Mouse (Mus musculus) hindbrain, embryonic 12.5 days (tissue): Measurements from ENCODE around the gene Lrrc42. TPM values are rescaled to one million over a fixed set of nuclear protein-coding genes. Genes with fewer than 3 reads are reported as not detected.

Experiments used
- ATAC-seq: fragments of 200-750 bp; cut with Nextera tagmentation; 2 replicates; pipeline ENCODE4 v1.8.0; 2017; ENCODE audit warnings: moderate TSS enrichment; ENCODE audit not compliant: low FRiP score
- H3K27ac ChIP-seq: fragments of 300-500 bp; sonication (generic); 2 replicates; pipeline ENCODE4 v1.5.1; 2016; ENCODE audit warnings: mild to moderate bottlenecking
- H3K27me3 ChIP-seq: fragments of 300-500 bp; sonication (generic); 2 replicates; pipeline ENCODE4 v1.6.1; 2016; ENCODE audit warnings: mild to moderate bottlenecking
- H3K36me3 ChIP-seq: fragments of 300-500 bp; sonication (generic); 2 replicates; pipeline ENCODE4 v1.6.1; 2016; ENCODE audit warnings: mild to moderate bottlenecking
- H3K4me1 ChIP-seq: fragments of 300-500 bp; sonication (generic); 2 replicates; pipeline ENCODE4 v1.6.1; 2016
- H3K4me2 ChIP-seq: fragments of 300-500 bp; sonication (generic); replicated peaks from 2 replicates; pipeline ENCODE4 v1.6.1; 2016; ENCODE audit warnings: mild to moderate bottlenecking
- H3K4me3 ChIP-seq: fragments of 300-500 bp; sonication (generic); 2 replicates; pipeline ENCODE4 v1.5.1; 2016; ENCODE audit warnings: mild to moderate bottlenecking
- H3K9ac ChIP-seq: fragments of 300-500 bp; sonication (generic); 2 replicates; pipeline ENCODE4 v1.6.1; 2016; ENCODE audit warnings: mild to moderate bottlenecking, moderate library complexity
- H3K9me3 ChIP-seq: fragments of 300-500 bp; sonication (generic); replicated peaks from 2 replicates; pipeline ENCODE4 v1.6.1; 2016; ENCODE audit warnings: mild to moderate bottlenecking
- WGBS: fragments of 180-500 bp; shearing (Covaris S2); methylation state at CpG from one replicate; pipeline ENCODE4 v1.1.7; 2016; 5-methylcytosine and 5-hydroxymethylcytosine counted together
- polyA plus RNA-seq: library from polyadenylated mRNA; unstranded; fragments of >200 nt; fragmentation: Nextera tagmentation; extraction: Ambion mirVana; gene quantifications from 2 replicates; pipeline ENCODE4 v1.2.1, GENCODE M21; 2016

The Lrrc42 gene
- polyA plus RNA-seq, 1 experiment from 2014 or later: 73.5 TPM

DNA sequence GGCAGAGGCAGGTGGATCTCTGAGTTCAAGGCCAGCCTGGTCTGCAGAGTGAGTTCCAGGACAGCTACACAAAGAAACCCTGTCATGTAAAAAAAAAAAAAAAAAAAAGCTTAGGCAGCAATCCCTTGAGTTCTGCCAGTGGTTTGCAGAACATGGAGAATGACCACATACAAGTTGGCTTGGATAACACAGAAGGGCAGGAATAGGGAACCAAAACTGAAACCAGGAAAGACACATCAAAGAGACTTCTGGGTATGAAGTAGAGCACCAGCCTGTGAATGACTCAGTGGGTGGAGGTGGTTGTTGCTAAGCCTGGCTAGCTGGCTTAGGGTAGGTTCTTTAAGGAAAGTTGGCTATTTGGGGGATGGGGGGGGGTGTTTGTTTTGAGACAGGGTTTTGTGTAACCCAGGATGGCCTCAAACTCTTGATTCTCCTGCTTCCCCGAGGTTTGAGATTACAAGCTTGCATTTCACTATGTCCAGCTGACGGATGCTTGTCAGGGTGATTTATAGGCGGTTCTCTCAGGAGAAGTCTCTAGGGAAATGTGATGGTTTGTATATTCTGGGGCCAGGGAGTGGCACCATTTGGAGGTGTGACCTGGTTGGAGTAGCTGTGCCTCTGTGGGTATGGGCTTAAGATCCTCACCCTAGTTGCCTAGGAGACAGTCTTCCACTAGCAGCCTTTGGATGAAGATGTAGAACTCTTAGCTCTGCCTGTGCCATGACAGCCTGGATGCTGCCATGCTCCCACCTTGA lies 32.3 kb upstream of the Lrrc42 start:
- no peak overlapping the region for H3K4me2 ChIP-seq

DNA sequence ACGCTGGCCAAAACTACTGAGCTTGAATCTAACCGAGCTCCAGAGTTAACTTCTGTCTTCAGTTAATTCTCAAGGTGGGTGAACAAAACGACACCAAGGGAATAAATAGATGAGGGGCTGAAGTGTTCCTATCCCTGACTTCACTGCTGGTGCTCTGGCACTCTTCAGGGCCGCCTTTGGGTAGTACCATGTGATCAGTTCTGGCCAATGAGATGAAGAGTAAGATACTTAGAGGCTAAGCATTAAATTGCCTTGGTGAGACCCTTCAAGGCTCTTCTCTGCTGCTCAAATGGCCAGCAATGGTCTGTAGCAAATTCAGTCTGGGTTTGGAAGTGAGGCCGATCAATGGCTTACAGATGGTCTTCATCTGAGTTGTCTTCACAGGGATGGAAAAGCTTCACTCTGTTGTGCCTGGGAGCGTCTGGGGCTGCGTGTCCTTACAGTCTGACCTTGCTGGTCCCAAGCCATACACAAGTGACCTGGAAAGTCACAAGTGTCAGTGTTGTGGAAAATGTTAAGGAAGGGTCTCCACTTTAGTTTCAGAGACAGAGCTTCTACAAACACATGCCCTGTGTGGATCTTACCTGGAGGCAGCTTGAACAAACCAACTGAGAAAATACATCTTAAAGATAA lies 27.6 kb upstream of the Lrrc42 start:
- H3K9me3 ChIP-seq: no peaks in the 10 kb centered on the region
- H3K27me3 ChIP-seq: no peaks in the 10 kb centered on the region
- peaks cover 8% of the 10 kb centered on the region for H3K4me1 ChIP-seq
- ATAC-seq: no peak
- peaks cover 20% of the 10 kb centered on the region for H3K36me3 ChIP-seq
- H3K27ac ChIP-seq: no peak overlapping the region
- no peak overlapping the region for H3K9ac ChIP-seq
- 83% methylated on average over 7 of the region's 7 CpGs for WGBS
- H3K4me3 ChIP-seq: no peak overlapping the region
- no peak overlapping the region for H3K4me2 ChIP-seq

More for the DNA sequence above, 32.3 kb upstream of the Lrrc42 start:
- H3K9me3 ChIP-seq: no peaks in the 10 kb centered on the region
- no peak overlapping the region for H3K27ac ChIP-seq
- H3K36me3 ChIP-seq: peaks cover 12% of the 10 kb centered on the region
- no peaks in the 10 kb centered on the region for H3K4me1 ChIP-seq
- no peak for ATAC-seq
- no peak overlapping the region for H3K9ac ChIP-seq
- no peak overlapping the region for H3K4me3 ChIP-seq
- no peaks in the 10 kb centered on the region for H3K27me3 ChIP-seq
- WGBS: 74% methylated on average over 3 of the region's 3 CpGs

DNA sequence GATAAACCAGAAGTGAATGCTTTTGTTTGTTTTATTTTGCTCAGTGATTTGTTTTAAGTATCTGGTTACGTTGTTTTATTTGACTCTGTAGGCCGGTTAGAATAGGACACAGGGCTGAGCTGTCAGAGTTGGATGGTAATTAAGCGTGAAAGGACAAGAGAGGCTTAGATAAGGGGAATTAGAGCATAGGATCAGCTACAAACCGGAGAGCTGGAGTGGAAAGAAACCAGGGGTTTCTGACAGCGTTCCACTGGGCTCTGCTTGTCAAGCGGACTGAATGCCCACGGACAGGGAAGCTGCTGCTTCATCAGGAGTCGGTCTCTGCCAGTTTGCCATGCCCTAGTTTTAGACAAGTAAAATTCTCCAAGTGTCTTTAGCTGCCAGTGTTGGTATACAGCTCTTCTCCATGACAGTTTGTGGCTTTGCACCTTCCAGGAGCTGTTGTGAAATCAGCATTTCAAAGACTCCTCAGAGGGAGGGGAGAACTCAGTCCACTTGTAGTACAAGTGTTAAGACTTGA lies 24.9 kb upstream of the Lrrc42 start:
- WGBS: 11% methylated on average over 8 of the region's 8 CpGs
- H3K27ac ChIP-seq: no peak overlapping the region

DNA sequence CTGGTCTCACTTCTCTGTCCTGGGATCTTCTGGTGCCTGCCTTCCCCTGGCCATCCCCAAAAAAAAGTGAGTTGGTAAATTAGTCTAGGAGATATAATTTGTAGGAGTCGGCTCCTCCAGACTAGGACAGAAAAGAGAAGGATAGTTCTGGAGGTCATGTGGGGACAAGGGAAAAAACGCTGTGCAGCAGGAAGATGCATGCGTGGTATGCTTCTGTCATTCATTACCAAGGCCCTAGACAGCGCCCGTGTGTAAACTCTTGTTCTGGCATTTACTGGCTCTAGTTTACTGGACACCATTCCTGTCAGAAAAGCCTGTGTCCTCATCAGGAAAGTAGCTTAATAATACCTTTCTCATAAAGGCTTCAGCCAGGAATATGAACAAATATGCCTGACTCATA lies 21.2 kb upstream of the Lrrc42 start:
- H3K36me3 ChIP-seq: no peaks in the 10 kb centered on the region
- no peak overlapping the region for H3K9ac ChIP-seq
- 83% methylated on average over 5 of the region's 5 CpGs for WGBS
- ATAC-seq: no peak
- H3K4me1 ChIP-seq: peaks cover 8% of the 10 kb centered on the region
- H3K27ac ChIP-seq: no peak overlapping the region
- no peaks in the 10 kb centered on the region for H3K9me3 ChIP-seq
- no peaks in the 10 kb centered on the region for H3K27me3 ChIP-seq
- no peak overlapping the region for H3K4me3 ChIP-seq
- no peak overlapping the region for H3K4me2 ChIP-seq

More for the DNA sequence above, 24.9 kb upstream of the Lrrc42 start:
- Histone ChIP-seq H3K9ac (no peak overlapping the region), H3K9me3 (no peaks in the 10 kb centered on the region), H3K4me3 (no peak overlapping the region), H3K4me1 (peaks cover 8% of the 10 kb centered on the region), H3K4me2 (0 out of 2 replicates have a peak overlapping the region, but pooled peaks have one; percentile 8), H3K27me3 (no peaks in the 10 kb centered on the region), H3K36me3 (peaks cover 20% of the 10 kb centered on the region)
- ATAC-seq: no peak

DNA sequence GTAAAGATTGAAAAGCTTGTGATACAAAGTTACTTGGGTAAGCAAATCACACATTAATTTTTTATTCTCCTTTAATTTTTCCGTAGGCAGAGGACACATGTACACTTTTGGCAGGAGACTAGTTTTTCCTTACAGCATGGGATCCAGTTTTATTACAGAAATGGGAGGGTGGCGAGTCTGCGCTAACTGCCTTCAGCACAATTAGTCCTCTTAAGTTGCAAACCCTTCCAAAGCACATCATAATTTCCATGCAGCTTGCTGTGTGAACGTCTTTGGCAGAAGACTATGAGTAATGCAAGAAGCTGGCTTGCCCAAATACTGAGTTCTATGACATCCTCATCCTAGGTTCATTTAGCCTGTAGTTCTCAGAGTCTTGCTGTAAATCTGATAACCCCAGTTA lies 20.4 kb upstream of the Lrrc42 start:
- Histone ChIP-seq H3K27ac (no peak overlapping the region), H3K4me1 (peaks cover 6% of the 10 kb centered on the region), H3K27me3 (no peaks in the 10 kb centered on the region), H3K9me3 (no peaks in the 10 kb centered on the region), H3K4me3 (no peak overlapping the region), H3K9ac (no peak overlapping the region), H3K4me2 (no peak overlapping the region), H3K36me3 (no peaks in the 10 kb centered on the region)
- WGBS: 86% methylated on average over 4 of the region's 4 CpGs
- no peak for ATAC-seq

DNA sequence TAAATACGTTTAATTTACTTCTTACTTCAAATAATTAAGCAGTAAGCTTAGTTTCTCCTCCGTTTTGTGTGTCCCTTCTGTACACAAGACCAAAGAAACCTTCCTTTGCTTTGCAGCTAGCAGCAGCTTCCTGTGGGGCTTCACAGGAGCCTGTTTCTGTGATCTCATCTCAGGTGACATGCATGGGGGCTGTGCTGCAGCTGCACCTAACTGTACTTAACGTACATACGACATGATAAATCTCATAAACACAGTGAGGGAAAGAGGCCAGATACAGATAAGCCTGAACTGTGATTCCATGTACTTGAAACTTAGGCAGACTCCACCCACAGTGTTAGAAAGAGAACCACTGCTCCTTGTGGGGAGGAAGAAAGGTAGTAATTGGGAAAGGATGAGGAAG lies 6.7 kb upstream of the Lrrc42 start:
- no peak for ATAC-seq
- WGBS: 78% methylated on average over 4 of the region's 4 CpGs
- no peak overlapping the region for H3K4me3 ChIP-seq
- H3K9me3 ChIP-seq: 0 out of 2 replicates have a peak, but pooled peaks cover 2% of the 10 kb centered on the region
- H3K27me3 ChIP-seq: no peaks in the 10 kb centered on the region
- no peak overlapping the region for H3K4me2 ChIP-seq
- no peaks in the 10 kb centered on the region for H3K4me1 ChIP-seq
- no peak overlapping the region for H3K9ac ChIP-seq
- no peak overlapping the region for H3K27ac ChIP-seq
- peaks cover 10% of the 10 kb centered on the region for H3K36me3 ChIP-seq

DNA sequence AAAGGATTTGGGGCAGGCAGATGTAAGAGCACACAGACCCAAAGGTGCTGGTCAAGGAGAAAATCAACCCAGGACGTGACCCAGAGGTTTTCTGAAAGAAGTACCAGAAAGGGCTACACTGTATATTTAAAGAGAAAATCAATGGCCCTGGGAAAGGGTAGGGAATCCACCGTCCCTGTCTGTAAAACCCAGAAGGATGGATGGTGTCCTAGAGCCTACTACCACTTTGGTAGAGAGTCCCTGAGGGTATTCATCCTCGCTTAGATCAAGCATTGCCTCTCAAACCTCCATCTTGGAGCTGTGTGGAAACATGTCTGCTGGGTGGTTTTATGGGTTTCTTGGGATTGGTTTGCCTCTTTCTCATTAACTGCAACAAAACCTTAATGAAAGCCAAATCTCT lies 1.1 kb upstream of the Lrrc42 start:
- ATAC-seq: no peak
- peaks cover 18% of the 10 kb centered on the region for H3K4me1 ChIP-seq

DNA sequence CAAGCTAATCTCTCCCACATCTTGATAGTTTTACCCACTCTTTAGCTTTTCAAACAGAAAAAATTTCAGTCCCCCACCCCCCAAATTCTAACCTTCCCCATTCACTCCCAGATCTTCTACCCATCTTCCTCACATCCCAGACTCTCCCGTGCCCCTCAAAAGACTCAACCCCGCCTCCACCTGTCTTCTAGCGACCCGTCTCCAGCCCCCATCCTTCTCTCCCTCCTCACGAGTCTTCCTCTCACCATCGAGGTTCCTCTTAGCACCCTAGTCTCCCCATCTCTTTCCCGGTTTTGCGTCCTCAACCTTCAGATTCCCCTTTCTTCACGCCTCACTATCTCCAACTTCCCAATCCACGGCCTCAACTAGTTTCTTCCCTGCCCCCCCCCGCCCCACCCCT lies 810 bp downstream of the Lrrc42 start:
- Histone ChIP-seq H3K27me3 (no peaks in the 10 kb centered on the region), H3K9me3 (no peaks in the 10 kb centered on the region), H3K4me3 (peak overlapping the region; percentile 73), H3K27ac (peak overlapping the region; percentile 87; the same call in 1 of the 2 replicates), H3K9ac (peak overlapping the region; percentile 82), H3K4me2 (peak overlapping the region; percentile 56), H3K36me3 (no peaks in the 10 kb centered on the region), H3K4me1 (peaks cover 24% of the 10 kb centered on the region)
- 2% methylated on average over 11 of the region's 11 CpGs for whole genome bisulfite sequencing
- ATAC-seq: no peak

More for the DNA sequence above, 1.1 kb upstream of the Lrrc42 start:
- peak overlapping the region; percentile 56 for H3K4me2 ChIP-seq
- peak overlapping the region; percentile 87 for H3K27ac ChIP-seq
- no peaks in the 10 kb centered on the region for H3K9me3 ChIP-seq
- peak overlapping the region; percentile 82 for H3K9ac ChIP-seq
- no peaks in the 10 kb centered on the region for H3K27me3 ChIP-seq
- H3K4me3 ChIP-seq: peak overlapping the region; percentile 73
- WGBS: 18% methylated on average over 3 of the region's 3 CpGs
- no peaks in the 10 kb centered on the region for H3K36me3 ChIP-seq

DNA sequence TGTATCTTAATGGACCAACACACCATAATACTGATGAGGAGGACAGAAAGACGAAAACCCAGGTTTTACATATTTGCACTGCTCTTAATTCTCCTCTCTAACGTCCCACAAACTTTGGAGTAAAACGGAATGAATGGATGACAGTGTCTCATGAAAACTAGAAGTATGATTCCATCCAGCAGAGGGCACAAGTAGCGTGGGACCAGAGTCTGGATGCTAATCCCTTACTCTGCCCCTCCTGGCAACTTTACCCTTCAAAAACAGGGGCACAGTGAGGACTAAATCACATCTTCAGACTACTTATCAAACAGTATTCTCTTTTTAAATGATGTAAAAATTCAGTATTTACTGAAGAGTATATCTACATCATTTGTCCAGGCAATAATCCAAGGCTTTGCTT lies 2.8 kb downstream of the Lrrc42 start:
- Histone ChIP-seq H3K4me3 (no peak overlapping the region), H3K36me3 (0 out of 2 replicates have a peak, but pooled peaks cover 5% of the 10 kb centered on the region), H3K9ac (no peak overlapping the region), H3K27me3 (no peaks in the 10 kb centered on the region), H3K4me2 (no peak overlapping the region), H3K27ac (no peak overlapping the region), H3K9me3 (no peaks in the 10 kb centered on the region), H3K4me1 (peaks cover 24% of the 10 kb centered on the region)
- ATAC-seq: no peak
- 28% methylated on average over 4 of the region's 4 CpGs for whole genome bisulfite sequencing

DNA sequence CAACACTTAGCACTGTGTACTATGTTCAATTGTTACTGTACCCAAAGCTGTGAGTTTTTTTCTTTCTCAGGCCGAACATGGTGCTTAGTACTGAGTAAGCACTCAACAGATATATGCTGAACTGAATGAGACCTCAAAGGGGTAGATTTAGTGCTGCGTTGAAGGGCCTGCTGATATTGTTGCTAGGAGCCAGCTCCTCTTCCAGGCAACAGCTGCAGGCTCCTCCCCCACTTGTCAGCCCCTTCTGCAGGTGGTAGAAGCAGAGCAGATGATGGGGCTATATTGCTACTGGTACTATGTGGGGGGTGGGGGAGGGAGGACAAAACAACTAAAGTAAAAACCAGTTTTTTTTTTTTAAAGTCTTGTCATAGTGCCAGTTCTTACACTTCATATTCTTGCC lies 3.9 kb downstream of the Lrrc42 start:
- no peak overlapping the region; the same call in 1 of the 2 replicates for H3K27ac ChIP-seq
- WGBS: 61% methylated on average over 2 of the region's 2 CpGs
- H3K4me1 ChIP-seq: peaks cover 22% of the 10 kb centered on the region
- no peak overlapping the region for H3K9ac ChIP-seq
- no peak overlapping the region for H3K4me3 ChIP-seq
- H3K9me3 ChIP-seq: no peaks in the 10 kb centered on the region
- H3K36me3 ChIP-seq: 0 out of 2 replicates have a peak, but pooled peaks cover 9% of the 10 kb centered on the region
- ATAC-seq: no peak
- H3K27me3 ChIP-seq: no peaks in the 10 kb centered on the region
- no peak overlapping the region for H3K4me2 ChIP-seq

DNA sequence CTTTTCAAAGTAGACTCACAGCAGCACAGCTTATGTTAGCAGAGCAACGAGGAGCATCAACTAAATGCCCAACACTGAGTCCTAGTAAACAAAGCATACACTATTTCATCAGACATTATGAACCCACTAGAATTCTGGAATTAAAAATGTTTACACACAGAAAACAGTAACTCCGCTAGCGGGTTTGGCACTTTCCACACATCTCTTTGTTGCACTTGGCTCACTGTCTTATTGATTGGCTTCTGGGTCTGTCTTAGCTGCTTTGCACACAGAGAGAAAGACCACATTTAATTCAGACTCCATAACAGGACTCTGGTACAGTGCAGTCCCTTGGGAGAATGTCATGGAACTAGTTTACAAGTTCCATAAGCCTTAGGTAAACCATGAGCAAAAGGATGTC lies 5.3 kb downstream of the Lrrc42 start:
- 92% methylated on average over 3 of the region's 3 CpGs for WGBS
- no peak for ATAC-seq
- H3K27me3 ChIP-seq: no peaks in the 10 kb centered on the region
- H3K4me1 ChIP-seq: peaks cover 19% of the 10 kb centered on the region
- H3K36me3 ChIP-seq: 0 out of 2 replicates have a peak, but pooled peaks cover 14% of the 10 kb centered on the region
- H3K4me3 ChIP-seq: no peak overlapping the region
- no peak overlapping the region for H3K4me2 ChIP-seq
- H3K27ac ChIP-seq: no peak overlapping the region
- no peaks in the 10 kb centered on the region for H3K9me3 ChIP-seq
- no peak overlapping the region for H3K9ac ChIP-seq

DNA sequence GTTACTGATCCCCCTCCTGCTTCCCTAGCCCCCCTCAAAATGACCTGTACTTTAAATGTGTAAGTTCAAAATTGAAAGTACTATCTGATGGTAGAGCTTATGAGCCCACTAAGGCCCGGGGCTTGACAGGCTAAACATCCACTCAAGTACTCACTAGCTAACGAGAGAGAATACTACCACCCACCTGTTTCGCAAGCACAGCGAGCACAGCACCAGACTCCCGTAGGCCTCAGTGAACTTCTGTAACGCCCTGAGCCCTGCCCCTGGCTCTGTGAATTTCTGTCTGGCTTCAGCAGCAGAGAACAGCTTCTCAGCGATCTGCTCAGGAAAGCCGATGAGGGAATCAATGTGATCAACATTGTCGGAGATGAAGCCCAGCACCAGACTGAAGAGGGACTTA lies 6.2 kb downstream of the Lrrc42 start:
- Histone ChIP-seq H3K4me3 (no peak overlapping the region), H3K27me3 (no peaks in the 10 kb centered on the region), H3K4me1 (peaks cover 14% of the 10 kb centered on the region), H3K27ac (no peak overlapping the region), H3K9ac (no peak overlapping the region), H3K4me2 (no peak overlapping the region), H3K36me3 (peaks cover 17% of the 10 kb centered on the region; the same call in 1 of the 2 replicates), H3K9me3 (no peaks in the 10 kb centered on the region)
- 87% methylated on average over 9 of the region's 9 CpGs for WGBS
- ATAC-seq: no peak
